9 mouse cellular contexts compared by ENCODE assay signal in the genomic region with DNA sequence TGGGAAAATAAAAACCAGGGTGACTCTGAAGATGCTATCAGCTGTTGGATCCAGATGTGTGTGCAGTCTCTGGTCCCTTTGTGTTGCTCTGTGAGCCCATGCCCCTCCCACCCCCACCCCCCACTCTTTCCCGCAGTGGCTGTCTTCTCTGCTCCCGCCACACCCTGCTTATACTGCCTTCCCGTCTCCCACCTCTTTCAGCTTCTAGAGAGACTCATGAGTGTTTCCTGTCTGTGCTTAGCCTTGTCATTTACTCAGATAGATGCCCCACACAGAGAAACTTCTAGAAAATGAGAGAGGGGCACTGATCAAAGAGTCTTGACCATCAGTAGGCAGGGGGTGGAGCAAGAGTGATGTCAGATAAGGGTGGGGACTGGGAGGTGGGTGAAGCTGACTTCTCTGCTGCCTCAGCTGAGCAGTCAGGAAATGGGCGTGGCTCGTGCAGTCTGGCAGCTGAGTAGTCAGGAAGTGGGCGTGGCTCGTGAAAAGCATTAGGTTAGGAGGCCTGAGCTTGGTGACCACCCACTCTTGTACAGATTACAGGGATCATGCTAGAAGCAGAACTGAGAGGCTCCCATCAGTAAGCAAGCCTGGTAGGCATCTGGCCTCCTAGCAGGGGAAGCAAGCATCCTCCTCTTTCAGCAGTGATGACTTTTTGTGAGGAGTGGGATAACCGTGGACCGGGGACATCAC. TPM values are rescaled to one million over a fixed set of nuclear protein-coding genes. Genes with fewer than 3 reads are reported as not detected.
DNase-seq lines count a peak whose midpoint lies in the region; ATAC-seq and TF ChIP-seq lines count a peak whose summit lies in the region.
"Had no signal": no experiment of that assay in that cellular context is flagged by ENCODE, and none has a peak within 500 bp of the region (broad histone marks: within the 10 kb centered on the region; RNA-seq: fewer than 3 reads in every experiment).

No protein-coding gene starts in this region.

- intact Hi-C loops in heart, postnatal 36 days (cut with DNase I), result loop anchor here (1.0 to 5.0 kb wide), 4 partner anchors 136 to 895 kb away; partner anchors contain the start of gene Dapk1

- H3K36me3 ChIP-seq in E14TG2a.4 (ENCODE audit: insufficient read depth, low read length), result peaks cover 15% of the 10 kb centered on the region
- peaks cover 61% of the 10 kb centered on the region for H3K36me3 ChIP-seq in forebrain, embryonic 12.5 days (replicated peaks)

- no peaks in the 10 kb centered on the region for H3K9me3 ChIP-seq in E14TG2a.4 (ENCODE audit: low read length)
- H3K9me3 ChIP-seq in forebrain, embryonic 12.5 days, result no peaks in the 10 kb centered on the region

- no peak for TF ChIP-seq CTCF in E14TG2a.4 (conservative IDR thresholded peaks at IDR 0.05; ENCODE audit: low read length)

- 30% methylated on average over 9 of the region's 9 CpGs for WGBS in forebrain, embryonic 12.5 days
- WGBS in large intestine, adult 2 months, result 5% methylated on average over 9 of the region's 9 CpGs

- peaks cover 30% of the 10 kb centered on the region for H3K4me1 ChIP-seq in E14TG2a.4 (replicated peaks; ENCODE audit: low read depth, low read length)
- H3K4me1 ChIP-seq in forebrain, embryonic 12.5 days, result peaks cover 18% of the 10 kb centered on the region

- H3K9ac ChIP-seq in forebrain, embryonic 12.5 days, result no peak overlapping the region

- peak; percentile 75 for DNase-seq in adrenal gland, postnatal 10 days
- peak; percentile 81 for DNase-seq in heart, postnatal 36 days
- peak; percentile 52 for DNase-seq in large intestine, adult 2 months (ENCODE audit: low read depth, low spot score)
- DNase-seq in lung, postnatal 25 days (ENCODE audit: low spot score), result peak; percentile 96
- DNase-seq in ovary, postnatal 14 days (ENCODE audit: low spot score), result peak; percentile 54
- DNase-seq in thymus, postnatal 4 days, result peak; percentile 93

- 0 out of 2 replicates have a peak, but pooled peaks cover 4% of the 10 kb centered on the region for H3K27me3 ChIP-seq in E14TG2a.4 (ENCODE audit: insufficient read depth, low read length)
- H3K27me3 ChIP-seq in forebrain, embryonic 12.5 days, result no peaks in the 10 kb centered on the region

- peak overlapping the region; percentile 58 for H3K4me3 ChIP-seq in E14TG2a.4 (replicated peaks; ENCODE audit: low read length)
- no peak overlapping the region for H3K4me3 ChIP-seq in forebrain, embryonic 12.5 days (replicated peaks)

- peak overlapping the region; percentile 44; the same call in 1 of the 2 replicates for H3K27ac ChIP-seq in forebrain, embryonic 12.5 days

- ATAC-seq in forebrain, embryonic 12.5 days (ENCODE audit: low FRiP score), result peak; percentile 47

- H3K4me2 ChIP-seq in forebrain, embryonic 12.5 days, result peak overlapping the region; percentile 9

RNA-seq across cellular contexts. Expression of gene BC051665, which starts 48.4 kb away (rescaled TPM):
- not detected for total RNA-seq in adrenal gland, postnatal 10 days (2021)
- polyA plus RNA-seq in forebrain, embryonic 12.5 days (2016; fragmentation: Nextera tagmentation; extraction: Ambion mirVana), result not detected in 2 replicates
- total RNA-seq in heart, postnatal 36 days (2021), result not detected
- polyA plus RNA-seq in large intestine, adult 2 months (2012; rRNA removed), result not detected in 2 replicates
- total RNA-seq: layer of hippocampus, postnatal 36 days had no signal
